Mouse (Mus musculus) heart, postnatal 4 days (tissue): Measurements from ENCODE around the gene Gpr88. TPM values are rescaled to one million over a fixed set of nuclear protein-coding genes. Genes with fewer than 3 reads are reported as not detected.
"Not testable (repeated sequence)": the region's sequence is repeated elsewhere in the genome, so short reads cannot be mapped to it uniquely, and the experiment has no call there.

ENCODE experiments used
- DNase-seq: peaks from one replicate; pipeline ENCODE4 v3.0.0; 2021
- total RNA-seq, 2 experiments: library from RNA; stranded (reverse); gene quantifications; 2 replicates each; pipeline ENCODE4 v1.2.3; 2021

Gpr88 gene
- total RNA-seq, 2 experiments from 2014 or later = 0.47 to 0.55 TPM

- DNase-seq = no peak
Observed at GRCm38 (mm10) chr3:116237527-116237926, 15.8 kb downstream of the Gpr88 start.

- DNase-seq = no peak
Observed at GRCm38 (mm10) chr3:116236856-116237255, 16.4 kb downstream of the Gpr88 start.

GRCm38 (mm10) chr3:116233515-116233914 is 19.8 kb downstream of the Gpr88 start:
- DNase-seq = no peak

DNA sequence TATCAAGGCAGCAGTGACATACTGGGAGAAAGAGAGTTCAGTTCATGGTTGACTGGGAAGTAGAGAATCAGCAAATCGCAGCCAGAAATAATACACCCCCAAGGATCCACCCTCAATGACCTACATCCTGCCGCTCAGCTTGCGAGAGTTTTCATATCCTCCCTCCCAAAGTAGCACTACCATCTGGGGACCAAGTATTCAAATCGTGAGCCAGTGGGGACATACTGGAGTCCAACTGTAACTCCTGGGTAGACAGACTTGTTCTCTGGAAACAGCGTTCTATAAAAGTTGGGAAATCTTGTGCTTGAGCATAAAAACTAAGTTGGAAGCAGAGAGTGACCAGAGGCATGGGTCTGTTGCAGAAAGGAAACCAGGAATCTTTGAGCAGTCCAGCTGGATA is 20.5 kb downstream of the Gpr88 start:
- DNase-seq = no peak

DNA sequence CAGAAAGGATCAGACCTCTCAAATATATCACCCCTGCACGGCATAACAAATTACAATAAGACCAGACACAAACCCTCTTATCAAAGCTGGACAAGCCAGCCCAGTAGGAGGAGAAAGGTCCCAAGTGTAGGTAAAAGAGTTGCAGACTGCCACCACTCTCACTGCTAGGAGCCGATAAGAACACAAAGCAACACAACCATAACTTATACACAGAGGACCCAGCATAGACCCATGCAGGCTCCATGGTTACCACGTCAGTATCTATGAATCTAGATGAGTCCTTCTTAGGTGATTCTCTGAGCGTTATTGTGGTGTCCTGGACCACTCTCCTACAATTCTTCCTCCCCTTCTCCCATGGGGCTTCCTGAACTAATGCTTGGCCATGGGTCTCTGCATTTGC is 24.0 kb downstream of the Gpr88 start:
- DNase-seq = no peak

GRCm38 (mm10) chr3:116228360-116229245 is 24.7 kb downstream of the Gpr88 start:
- DNase-seq = no peak

GRCm38 (mm10) chr3:116227383-116227782 is 25.9 kb downstream of the Gpr88 start:
- no peak for DNase-seq

GRCm38 (mm10) chr3:116226915-116227314 is 26.4 kb downstream of the Gpr88 start:
- DNase-seq = no peak

GRCm38 (mm10) chr3:116222511-116223243 is 30.6 kb downstream of the Gpr88 start:
- no peak for DNase-seq

GRCm38 (mm10) chr3:116221686-116222010 is 31.7 kb downstream of the Gpr88 start:
- DNase-seq = no peak

DNA sequence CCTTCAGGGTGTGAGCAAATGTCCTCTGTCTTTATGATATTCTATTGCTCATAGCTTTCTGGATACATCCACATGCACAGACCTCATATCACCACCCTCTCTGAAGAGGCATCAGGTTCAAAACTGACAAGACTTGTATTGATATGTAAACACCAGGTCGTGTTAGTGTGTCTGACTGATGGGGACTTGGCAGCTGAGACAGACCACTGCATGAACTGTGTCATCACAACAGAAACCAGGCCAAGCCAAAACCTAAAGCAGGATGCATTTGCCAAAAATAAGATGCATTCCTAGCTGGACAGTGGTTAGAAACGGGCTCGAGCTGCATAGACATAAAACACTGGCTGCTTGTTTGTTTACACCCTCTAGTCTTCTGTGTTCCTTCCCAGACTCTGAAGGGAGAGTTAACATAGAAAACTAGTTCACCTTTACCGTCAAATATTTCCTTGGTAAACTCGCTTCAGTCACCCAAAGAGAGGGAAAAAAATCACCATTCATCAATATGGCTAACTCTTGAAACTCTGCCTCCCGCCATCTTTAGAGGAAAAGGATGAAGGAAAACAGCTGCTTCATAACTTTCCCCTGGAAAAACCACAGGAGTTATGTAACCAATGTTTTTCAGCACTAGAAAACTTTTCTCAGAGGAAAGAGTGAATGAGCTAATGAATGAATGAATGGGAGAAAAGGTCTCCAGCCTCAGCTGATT is 32.2 kb downstream of the Gpr88 start:
- DNase-seq = no peak

- DNase-seq = not testable (repeated sequence)
Observed at GRCm38 (mm10) chr3:116217398-116217797, 35.9 kb downstream of the Gpr88 start.

GRCm38 (mm10) chr3:116216261-116216660 is 37.0 kb downstream of the Gpr88 start:
- no peak for DNase-seq

GRCm38 (mm10) chr3:116211639-116212038 is 41.7 kb downstream of the Gpr88 start:
- no peak for DNase-seq

DNA sequence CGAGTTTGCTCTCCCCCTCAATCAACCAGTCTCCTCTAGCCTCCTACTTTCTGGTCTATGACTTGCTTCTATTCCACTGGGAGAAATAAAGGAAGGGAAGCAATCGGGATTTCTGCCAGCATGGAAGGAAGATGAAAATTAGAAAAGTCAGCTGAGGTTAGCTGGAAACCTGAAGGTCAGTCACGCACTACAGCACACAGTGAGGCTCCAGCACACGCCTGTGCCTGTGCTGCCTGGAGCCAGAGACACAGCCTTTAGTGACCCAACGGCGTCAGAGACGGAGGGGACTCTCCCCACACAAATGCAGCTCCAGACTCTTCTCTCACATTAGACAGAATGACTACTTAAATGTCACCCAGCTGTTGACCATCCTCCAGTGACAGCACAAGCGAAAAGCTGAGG is 42.6 kb downstream of the Gpr88 start:
- peak; percentile 18 for DNase-seq

GRCm38 (mm10) chr3:116209214-116209613 is 44.1 kb downstream of the Gpr88 start:
- DNase-seq = no peak

DNA sequence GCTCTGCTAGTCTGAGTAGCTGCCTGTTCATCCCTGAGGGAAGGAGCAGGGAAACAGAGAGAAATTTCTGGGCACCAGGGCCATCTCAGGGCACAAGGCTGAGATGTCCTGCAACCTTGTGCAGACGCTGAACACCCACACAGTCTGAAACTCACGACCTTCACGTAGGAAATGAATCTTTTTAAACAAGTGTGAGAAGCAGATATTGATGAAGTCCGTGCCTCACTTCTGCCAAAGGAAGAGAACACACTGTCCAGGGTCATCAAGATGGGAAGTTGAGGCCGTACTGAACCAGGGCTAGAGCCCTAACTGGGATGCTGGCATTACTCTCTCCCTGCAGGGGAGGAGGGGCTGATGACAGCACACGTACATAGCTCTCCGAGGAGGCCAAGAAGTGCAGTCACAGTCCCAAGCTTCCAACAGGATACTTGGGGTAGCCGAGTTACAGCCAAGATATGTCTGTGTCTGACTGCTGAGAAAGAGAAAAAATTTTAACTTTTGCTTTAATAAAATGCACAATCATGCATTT is 46.9 kb downstream of the Gpr88 start:
- DNase-seq = no peak

GRCm38 (mm10) chr3:116205346-116206219 is 47.7 kb downstream of the Gpr88 start:
- no peak for DNase-seq

GRCm38 (mm10) chr3:116204643-116205042 is 48.7 kb downstream of the Gpr88 start:
- DNase-seq = no peak

- no peak for DNase-seq
Observed at GRCm38 (mm10) chr3:116203942-116204341, 49.4 kb downstream of the Gpr88 start.

GRCm38 (mm10) chr3:116200060-116200459 is 53.2 kb downstream of the Gpr88 start:
- no peak for DNase-seq
